Mouse (Mus musculus): ENCODE results near the gene Spire2. TPM values are rescaled to one million over a fixed set of nuclear protein-coding genes. Genes with fewer than 3 reads are reported as not detected.

Gene Spire2
- polyA plus RNA-seq (2014; fragmentation: Illumina TruSeq; extraction: RNeasy Lipid Tissue Mini Kit (QIAGEN cat#74804); ENCODE audit: low read depth, low replicate concordance): not detected

DNA sequence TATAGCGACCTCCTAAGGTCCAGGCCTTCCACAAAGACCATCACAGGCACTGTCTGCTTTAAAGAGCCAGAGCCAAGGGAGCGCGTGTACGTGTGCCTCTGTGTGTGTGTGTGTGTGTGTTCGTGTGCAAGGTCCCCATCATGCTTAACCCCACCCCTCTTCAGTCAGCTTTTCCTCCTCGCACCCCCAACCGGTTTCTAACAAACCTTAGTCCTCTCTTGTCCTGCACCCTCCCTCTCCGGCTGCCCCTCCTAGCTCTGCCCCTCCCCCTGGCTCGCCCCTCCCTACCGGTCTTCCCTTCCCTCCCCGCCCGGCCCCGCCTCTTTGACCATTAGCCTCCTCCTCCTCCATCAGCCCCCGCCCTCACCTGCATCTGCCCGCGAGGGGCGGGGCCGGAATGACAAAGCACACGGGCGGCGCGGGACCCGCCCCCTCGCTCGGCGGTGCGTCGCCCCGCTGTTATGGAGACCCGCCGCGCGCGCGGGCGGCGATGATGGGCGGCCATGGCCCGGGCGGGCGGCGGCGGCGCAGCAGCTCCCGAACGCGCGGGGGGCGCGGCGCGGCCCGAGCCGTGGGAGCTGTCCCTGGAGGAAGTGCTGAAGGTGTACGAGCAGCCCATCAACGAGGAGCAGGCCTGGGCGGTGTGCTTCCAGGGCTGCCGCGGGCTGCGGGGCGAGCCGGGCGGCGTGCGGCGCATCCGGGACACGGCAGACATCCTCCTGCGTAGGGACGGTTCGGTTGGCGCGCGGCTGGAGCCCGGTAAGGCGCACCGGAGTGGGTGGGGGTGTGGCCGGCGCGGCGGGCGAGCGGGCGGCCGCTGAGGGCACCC, at the start of gene Spire2:
TSS of gene Spire2 (plus strand) at position 452 of the 829 bp plus-strand sequence.

GRCm38 (mm10) chr8:123318467-123318911, 14.0 kb upstream of the Spire2 start, which contains the start of gene Fanca:
TSS of gene Fanca (minus strand) at chr8:123318576.

GRCm38 (mm10) chr8:123373403-123374238, 41.1 kb downstream of the Spire2 start, which contains the start of gene Tcf25:
TSS of gene Tcf25 (plus strand) at chr8:123373753.

DNA sequence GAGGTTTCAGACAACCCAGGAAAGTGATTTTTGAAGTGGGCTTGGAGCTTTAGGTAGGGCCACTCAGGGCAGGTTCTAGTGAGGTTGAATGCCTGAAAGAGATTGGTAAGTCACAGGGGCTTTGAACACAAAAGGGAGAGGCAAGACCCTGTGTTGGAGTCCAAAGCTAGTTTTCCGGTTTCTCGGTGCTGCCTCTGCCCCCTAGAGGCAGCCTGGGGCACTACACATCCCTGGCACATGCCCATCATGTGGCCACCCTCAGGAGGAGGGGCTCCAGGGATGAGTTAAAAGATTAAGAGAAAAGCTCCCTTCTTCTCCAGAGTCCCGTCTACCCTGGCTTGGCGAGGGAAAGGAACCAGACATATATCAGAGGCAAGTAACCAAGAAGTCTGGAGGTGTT, 74.3 kb downstream of the Spire2 start, which contains the start of gene Mc1r:
TSS of gene Mc1r (plus strand) at position 322 of the 400 bp plus-strand sequence.

GRCm38 (mm10) chr8:123411246-123411645, 78.7 kb downstream of the Spire2 start, which contains the start of gene Tubb3:
TSS of gene Tubb3 (plus strand) at chr8:123411424.

Other genes with a start within 250 kb of the Spire2 start
- gene Rpl13, start 230.4 kb upstream of the Spire2 start, polyA plus RNA-seq (2014; fragmentation: Illumina TruSeq; extraction: RNeasy Lipid Tissue Mini Kit (QIAGEN cat#74804); ENCODE audit: low read depth, low replicate concordance): 71.7 TPM
- gene Cpne7, start 215.3 kb upstream of the Spire2 start, polyA plus RNA-seq (2014; fragmentation: Illumina TruSeq; extraction: RNeasy Lipid Tissue Mini Kit (QIAGEN cat#74804); ENCODE audit: low read depth, low replicate concordance): not detected
- 0.99 TPM for gene Sult5a1, start 174.4 kb upstream of the Spire2 start, polyA plus RNA-seq (2014; fragmentation: Illumina TruSeq; extraction: RNeasy Lipid Tissue Mini Kit (QIAGEN cat#74804); ENCODE audit: low read depth, low replicate concordance)
- 17.1 TPM for gene Dpep1, start 146.5 kb upstream of the Spire2 start, polyA plus RNA-seq (2014; fragmentation: Illumina TruSeq; extraction: RNeasy Lipid Tissue Mini Kit (QIAGEN cat#74804); ENCODE audit: low read depth, low replicate concordance)
- 9.4 TPM for gene Chmp1a, start 120.0 kb upstream of the Spire2 start, polyA plus RNA-seq (2014; fragmentation: Illumina TruSeq; extraction: RNeasy Lipid Tissue Mini Kit (QIAGEN cat#74804); ENCODE audit: low read depth, low replicate concordance)
- 0.70 TPM for gene Spata33, start 119.9 kb upstream of the Spire2 start, polyA plus RNA-seq (2014; fragmentation: Illumina TruSeq; extraction: RNeasy Lipid Tissue Mini Kit (QIAGEN cat#74804); ENCODE audit: low read depth, low replicate concordance)
- gene Cdk10, start 107.9 kb upstream of the Spire2 start, polyA plus RNA-seq (2014; fragmentation: Illumina TruSeq; extraction: RNeasy Lipid Tissue Mini Kit (QIAGEN cat#74804); ENCODE audit: low read depth, low replicate concordance): 2.9 TPM
- gene Spata2l, start 96.5 kb upstream of the Spire2 start, polyA plus RNA-seq (2014; fragmentation: Illumina TruSeq; extraction: RNeasy Lipid Tissue Mini Kit (QIAGEN cat#74804); ENCODE audit: low read depth, low replicate concordance): 0.58 TPM
- 2.2 TPM for gene Zfp276, start 78.5 kb upstream of the Spire2 start, polyA plus RNA-seq (2014; fragmentation: Illumina TruSeq; extraction: RNeasy Lipid Tissue Mini Kit (QIAGEN cat#74804); ENCODE audit: low read depth, low replicate concordance)
- gene Vps9d1, start 78.4 kb upstream of the Spire2 start, polyA plus RNA-seq (2014; fragmentation: Illumina TruSeq; extraction: RNeasy Lipid Tissue Mini Kit (QIAGEN cat#74804); ENCODE audit: low read depth, low replicate concordance): 1.9 TPM
- not detected for gene Fanca, start 14.1 kb upstream of the Spire2 start, polyA plus RNA-seq (2014; fragmentation: Illumina TruSeq; extraction: RNeasy Lipid Tissue Mini Kit (QIAGEN cat#74804); ENCODE audit: low read depth, low replicate concordance)
- gene Tcf25, start 41.0 kb downstream of the Spire2 start, polyA plus RNA-seq (2014; fragmentation: Illumina TruSeq; extraction: RNeasy Lipid Tissue Mini Kit (QIAGEN cat#74804); ENCODE audit: low read depth, low replicate concordance): 246 TPM
- not detected for gene Mc1r, start 74.4 kb downstream of the Spire2 start, polyA plus RNA-seq (2014; fragmentation: Illumina TruSeq; extraction: RNeasy Lipid Tissue Mini Kit (QIAGEN cat#74804); ENCODE audit: low read depth, low replicate concordance)
- gene Tubb3, start 78.7 kb downstream of the Spire2 start, polyA plus RNA-seq (2014; fragmentation: Illumina TruSeq; extraction: RNeasy Lipid Tissue Mini Kit (QIAGEN cat#74804); ENCODE audit: low read depth, low replicate concordance): 0.52 TPM
- 3.0 TPM for gene Def8, start 90.8 kb downstream of the Spire2 start, polyA plus RNA-seq (2014; fragmentation: Illumina TruSeq; extraction: RNeasy Lipid Tissue Mini Kit (QIAGEN cat#74804); ENCODE audit: low read depth, low replicate concordance)
- 13.5 TPM for gene Afg3l1, start 145.2 kb downstream of the Spire2 start, polyA plus RNA-seq (2014; fragmentation: Illumina TruSeq; extraction: RNeasy Lipid Tissue Mini Kit (QIAGEN cat#74804); ENCODE audit: low read depth, low replicate concordance)
- not detected for gene Dbndd1, start 182.8 kb downstream of the Spire2 start, polyA plus RNA-seq (2014; fragmentation: Illumina TruSeq; extraction: RNeasy Lipid Tissue Mini Kit (QIAGEN cat#74804); ENCODE audit: low read depth, low replicate concordance)
- gene Gas8, start 186.1 kb downstream of the Spire2 start, polyA plus RNA-seq (2014; fragmentation: Illumina TruSeq; extraction: RNeasy Lipid Tissue Mini Kit (QIAGEN cat#74804); ENCODE audit: low read depth, low replicate concordance): 0.87 TPM

Data from adrenal gland, adult 10 weeks (tissue).